Mouse (Mus musculus) brain, adult 2 months (tissue): Measurements from ENCODE around the gene Dnm1.

Source experiments
- DNase-seq: peaks from one replicate; pipeline ENCODE4 v3.0.0; 2011; ENCODE audit warnings: low read depth, low spot score

Dnm1 gene

DNA sequence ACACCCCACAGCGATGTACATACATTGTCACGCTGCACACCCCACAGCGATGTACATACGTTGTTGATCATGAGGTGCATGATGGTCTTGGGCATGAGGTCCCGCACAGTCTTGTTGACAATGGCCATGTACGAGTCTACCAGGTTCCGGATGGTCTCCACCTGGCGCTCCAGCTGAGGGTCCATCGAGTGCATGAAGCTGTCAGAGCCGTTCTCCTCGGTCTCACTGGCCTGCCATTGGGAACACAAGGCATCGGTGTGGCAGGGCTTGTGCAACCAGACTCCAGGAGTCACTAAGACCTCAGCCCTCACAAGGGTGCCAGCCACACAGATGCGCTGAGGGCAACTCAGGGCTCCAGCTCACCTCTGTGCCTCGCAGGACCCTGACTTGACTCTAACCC lies 38.3 kb downstream of the Dnm1 start:
- DNase-seq = no peak

DNA sequence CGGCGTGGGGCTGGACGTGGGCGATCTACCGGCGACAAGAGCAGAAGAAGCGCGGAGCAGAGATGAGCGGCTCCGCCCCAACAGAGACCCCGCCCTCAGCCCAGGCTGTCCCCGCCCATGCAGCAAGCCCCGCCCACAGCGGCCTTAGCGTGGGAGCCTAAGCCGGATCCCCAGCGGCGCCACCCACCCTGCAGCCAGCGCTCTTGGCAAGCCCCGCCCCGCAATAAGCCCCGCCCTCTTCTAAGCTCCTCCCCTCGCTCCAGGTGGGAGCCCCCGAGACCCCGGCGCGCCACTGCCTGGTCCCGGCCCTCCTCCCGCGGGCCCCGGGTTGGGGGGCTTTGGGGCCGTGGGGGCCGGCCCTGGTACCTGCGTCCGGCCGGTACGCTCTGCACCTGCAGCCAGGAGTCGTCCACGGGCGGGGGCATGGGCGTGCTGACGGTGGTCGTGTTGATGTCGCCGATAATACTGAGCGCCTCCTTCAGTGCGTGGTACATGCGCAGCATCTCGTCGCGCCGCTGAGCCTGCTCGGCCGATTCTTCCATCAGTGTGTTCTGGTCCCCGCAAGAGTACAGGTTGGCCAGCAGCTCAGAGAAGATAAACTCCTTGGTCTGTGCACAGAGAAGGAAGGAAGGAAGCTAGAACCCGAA lies 40.7 kb downstream of the Dnm1 start:
- DNase-seq = peak; percentile 76

DNA sequence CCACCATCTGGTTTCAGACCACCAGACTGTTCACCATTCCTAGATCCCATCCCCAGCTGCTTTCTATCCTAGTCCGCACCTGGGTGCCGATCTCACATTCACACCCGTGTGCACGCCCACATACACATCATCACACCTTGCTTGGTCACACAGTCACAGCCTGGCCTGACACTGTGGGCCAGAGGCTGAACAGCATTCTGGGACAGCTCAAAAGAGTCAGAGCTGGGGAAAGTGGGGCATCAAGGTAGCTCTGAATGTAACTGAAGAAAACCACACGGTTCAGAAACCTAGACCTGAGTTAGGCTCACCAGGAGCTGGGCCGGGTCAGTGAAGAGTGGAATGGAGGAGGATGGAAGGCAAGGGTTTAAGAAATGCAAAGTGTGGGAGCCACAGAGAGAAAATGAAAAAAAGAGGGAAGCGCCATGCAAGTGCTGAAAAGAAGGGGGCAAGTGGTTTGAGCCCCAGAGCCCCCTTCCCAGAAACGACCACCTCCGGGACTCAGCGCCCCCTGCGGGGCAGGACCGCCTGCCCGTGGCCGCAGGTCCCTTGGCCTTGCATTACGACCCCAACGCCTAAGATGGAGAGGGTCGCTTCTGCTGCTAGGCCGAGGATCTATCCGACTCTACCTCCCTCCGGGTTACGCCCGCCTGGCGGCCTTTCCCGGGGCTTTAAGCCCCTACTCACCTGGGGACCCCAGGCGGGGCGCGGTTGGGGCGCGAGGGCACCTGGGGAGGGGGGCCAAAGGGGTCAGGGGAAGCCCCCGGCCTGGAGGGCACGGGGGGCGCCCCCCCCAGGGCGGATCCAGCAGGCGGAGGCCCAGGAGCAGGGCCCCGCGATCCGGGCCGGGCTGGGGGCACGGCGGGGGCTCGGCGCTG lies 41.5 kb downstream of the Dnm1 start:
- DNase-seq = no peak

DNA sequence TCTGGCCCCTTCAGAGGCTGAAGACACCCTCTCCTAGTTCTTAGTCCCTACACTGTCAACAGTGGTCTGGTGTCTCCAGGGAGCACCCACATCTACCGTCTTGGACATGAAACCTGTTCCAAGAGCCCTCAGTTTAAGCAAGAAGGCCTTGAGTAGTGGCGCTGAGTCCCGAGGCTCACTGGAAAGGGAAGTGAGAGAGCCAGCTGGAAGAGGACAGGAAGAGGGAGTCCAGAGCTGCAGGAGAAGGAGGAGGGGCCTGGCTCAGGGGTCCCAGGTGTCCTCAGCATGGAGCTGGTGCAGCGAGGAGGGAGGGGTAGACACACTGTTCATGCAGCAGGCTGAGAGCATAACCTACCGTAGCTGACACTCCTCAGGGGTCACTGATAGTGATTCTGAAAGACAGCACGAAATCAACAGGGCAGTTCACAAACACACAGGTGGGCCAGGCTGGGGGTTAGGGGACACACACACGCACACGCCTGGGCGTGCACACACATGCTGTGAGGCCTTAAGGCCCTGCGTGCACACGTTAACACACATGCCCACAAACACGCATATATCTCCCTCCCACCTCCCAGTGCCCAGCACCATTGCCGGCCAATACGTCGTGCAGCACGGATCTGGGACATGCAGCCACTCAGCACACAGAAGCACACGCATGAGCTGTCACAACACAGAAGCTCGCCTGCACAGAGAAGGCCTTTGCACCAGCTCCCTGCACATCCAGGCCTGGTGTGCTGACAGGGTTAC lies 42.9 kb downstream of the Dnm1 start:
- DNase-seq = no peak

DNA sequence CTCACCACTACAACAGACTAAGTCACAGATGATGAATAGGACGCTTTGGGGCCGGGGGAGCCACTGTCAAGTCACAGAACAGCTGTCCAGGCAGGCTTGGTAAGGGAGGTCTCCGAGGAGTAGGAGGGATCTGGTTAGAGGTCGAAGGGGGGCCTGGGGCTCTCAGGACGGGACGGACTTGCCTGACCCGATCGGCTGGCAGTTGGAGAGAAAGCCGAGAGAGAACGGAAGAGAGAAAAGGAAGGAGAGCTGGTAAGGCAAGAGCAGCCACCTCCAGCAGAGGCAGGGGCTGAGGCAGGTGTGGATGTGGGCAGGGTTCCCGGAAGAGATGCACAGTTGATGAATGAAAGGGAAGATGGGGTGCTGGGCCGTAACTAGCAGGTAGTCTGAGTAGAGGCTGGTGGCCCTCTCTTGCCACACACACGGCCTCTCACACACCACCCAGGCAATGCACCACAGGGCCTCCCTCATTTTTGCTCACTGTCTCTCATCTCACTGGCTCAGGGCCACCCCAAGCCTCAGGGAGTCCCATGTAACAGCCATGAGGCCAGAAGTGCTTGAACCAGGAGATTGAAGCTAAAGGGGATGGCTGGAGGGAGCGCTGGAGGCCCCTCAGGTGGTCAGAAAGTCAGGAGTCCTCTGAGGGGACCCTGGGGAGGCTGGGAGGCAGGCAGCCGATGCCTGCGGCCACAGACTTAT lies 44.1 kb downstream of the Dnm1 start:
- no peak for DNase-seq

DNA sequence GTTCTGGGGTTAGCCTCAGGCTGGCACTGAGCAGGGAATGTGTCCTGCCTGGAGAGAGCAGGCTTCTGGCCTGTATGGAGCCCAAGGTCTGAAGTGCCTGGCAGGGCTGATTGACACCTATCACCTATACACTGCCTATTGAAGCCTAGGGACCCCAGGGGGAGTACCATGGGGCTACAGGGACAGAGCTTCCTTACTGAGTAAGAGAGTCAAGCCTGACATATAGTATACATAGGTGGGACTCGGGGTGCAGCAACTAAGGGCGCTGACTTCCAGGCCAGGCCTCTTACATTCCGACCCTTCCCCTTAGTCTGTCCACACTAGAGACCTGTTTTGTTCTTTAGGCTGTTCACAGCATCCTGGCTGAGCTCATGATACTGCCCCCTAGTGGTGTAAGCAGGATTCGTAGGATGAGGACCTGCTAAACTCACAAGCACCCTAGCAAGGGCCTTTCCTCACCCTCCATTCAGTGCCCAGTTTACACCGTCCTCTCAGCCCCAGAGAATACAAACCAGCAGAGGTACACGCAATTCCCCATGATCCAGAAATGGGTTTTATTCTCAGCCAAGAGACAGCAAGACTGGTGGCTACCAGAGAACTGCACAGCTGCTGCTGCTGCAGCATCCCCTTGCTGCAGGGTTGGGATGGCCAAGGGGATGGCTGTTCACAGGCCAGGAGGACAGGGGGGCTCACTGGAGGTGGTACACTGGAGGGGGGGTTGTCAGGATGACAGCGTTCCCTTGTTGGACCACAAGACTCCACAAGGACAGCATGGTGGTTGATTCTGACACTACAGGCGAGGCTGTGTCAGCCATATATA lies 45.0 kb downstream of the Dnm1 start:
- DNase-seq = peak; percentile 91

DNA sequence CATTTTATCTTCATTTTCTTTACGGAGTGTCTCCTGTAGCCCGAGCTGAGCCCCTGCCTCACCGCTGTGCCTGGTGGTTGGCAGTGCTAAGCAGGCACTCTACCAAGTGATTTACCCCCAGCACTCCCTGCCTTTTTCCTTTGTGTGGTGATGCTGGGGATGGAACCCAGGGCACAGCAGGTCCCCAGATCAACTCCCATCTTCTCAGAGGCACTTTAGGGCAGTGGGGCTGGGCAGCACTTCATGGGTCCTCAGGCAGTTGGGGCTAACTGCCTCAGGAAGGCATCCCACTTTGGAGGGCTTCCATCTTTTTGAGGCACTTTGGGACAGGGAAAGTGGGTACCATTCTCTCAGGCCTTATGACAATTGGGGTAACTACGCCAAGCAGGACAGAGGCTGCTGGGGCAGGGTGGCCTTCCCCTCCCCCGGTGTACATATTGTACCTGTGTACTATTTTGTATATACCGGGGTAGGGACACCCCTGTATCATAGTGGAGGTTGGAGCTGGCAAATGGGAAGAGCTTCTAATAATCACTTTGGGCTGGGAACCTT lies 45.8 kb downstream of the Dnm1 start:
- no peak for DNase-seq

DNA sequence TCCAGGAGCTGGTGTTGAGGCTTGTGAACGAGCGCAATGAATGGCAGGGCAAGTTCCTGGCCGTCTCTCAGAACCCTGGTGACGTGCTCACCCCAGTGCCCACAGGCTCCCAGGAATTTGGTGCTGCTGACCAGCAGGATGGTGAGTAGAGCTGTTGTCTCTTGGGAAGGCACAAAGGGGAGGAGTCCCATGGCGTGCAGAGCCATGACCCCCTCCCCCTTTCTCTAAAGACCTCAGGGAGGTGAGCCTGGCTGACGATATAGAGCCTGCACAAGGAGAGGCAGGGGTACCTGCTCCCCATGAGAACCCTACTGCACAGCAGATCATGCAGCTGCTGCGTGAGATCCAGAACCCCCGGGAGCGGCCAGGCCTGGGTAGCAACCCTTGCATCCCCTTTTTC lies 47.0 kb downstream of the Dnm1 start:
- no peak for DNase-seq

DNA sequence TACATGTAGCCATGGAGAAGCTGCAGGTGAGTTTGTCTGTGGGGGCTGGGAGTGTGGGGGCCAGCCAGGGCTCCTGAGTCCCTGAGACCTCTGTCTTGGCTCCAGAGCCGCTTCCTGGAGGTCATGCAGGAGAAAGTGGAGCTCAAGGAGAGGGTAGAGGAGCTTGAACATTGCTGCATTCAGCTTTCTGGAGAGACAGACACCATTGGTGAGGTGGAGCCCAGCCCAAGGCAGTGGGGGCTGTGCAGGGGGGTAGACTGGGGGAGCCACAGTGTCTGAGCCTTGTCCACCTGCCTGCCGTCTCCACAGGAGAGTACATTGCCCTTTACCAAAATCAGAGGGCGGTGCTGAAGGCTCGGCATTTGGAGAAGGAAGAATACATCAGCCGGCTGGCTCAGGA lies 47.5 kb downstream of the Dnm1 start:
- DNase-seq = no peak

DNA sequence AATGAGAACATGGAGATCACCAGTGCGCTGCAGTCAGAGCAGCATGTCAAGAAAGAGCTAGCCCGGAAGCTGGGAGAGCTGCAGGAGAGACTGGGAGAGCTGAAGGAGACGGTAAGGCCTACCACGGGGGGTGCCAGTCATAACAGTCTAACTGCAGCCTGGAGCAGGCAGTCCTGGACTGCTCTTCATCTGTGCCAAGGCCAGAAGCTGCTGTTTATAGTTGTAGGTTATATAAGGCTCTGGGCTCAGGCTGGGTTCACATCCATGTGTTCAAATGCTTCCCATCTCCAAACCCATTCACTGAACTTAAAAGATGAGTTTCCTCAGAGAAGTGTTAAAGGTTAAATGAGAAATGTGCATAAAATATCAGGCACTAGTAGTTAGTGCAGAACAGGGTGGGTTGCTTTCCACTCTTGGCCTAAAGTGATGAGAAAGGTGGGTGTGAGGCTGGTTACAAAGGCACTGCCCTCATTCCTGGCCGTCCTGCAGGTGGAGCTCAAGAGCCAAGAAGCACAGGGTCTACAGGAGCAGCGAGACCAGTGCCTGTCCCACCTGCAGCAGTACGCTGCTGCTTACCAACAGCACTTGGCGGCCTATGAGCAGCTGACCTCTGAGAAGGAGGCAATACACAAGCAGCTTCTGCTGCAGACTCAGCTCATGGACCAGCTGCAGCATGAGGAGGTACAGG lies 48.8 kb downstream of the Dnm1 start:
- peak; percentile 88 for DNase-seq

DNA sequence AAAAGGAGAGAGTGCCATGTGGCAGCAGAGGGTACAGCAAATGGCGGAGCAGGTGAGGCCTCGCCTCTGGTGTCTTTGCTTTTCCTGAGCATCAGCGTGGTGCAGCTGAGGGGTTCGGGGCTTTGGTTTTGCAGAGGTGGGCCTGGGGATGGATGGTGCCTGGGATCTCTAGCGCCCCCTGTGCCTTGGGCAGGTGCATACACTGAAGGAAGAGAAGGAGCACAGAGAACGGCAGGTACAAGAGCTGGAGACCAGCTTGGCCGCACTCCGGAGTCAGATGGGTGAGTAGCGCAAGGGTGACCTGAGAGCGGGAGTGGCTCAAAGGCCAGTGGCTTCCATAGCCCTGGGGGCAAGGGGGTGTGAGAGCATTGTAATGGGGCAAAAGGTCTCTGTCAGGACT lies 50.2 kb downstream of the Dnm1 start:
- DNase-seq = no peak

DNA sequence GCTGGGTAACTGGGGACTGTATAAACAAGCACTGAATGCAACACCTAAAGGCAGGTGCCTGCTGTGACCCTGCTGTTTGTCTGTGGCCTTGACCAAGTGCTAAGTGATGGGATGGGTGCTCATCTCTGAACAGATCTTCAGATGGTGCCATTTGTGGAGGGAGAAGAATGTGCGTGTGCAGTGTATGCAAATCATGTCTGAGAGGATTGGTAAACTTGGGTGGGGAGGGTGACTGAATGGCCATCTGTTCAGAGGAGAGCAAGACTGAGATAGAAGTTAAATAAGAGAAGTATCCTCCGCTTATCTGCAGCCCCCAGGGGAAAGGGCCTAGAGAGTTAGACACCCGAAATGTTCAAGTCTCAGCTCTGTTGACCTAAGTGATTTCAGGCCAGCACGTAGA lies 53.7 kb downstream of the Dnm1 start:
- DNase-seq = peak; percentile 55

DNA sequence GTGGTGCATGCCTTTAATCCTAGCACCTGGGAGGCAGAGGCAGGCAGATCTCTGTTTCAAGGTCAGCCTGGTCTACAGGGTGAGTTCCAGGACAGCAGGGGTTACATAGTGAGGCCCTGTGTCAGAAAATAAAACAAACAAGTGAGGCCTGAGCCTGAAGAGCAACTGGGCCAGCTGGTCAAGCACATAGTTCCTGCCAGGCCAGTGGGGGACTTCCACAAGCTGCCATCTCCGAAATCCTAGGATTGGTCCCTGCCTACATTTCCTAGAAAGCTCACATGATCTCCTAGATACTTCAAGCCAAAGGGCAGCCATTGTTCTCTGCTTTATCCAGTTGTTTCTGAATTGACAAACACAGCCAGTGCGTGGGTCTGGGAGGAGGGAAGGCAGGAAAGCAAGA lies 57.3 kb downstream of the Dnm1 start:
- peak; percentile 53 for DNase-seq

DNA sequence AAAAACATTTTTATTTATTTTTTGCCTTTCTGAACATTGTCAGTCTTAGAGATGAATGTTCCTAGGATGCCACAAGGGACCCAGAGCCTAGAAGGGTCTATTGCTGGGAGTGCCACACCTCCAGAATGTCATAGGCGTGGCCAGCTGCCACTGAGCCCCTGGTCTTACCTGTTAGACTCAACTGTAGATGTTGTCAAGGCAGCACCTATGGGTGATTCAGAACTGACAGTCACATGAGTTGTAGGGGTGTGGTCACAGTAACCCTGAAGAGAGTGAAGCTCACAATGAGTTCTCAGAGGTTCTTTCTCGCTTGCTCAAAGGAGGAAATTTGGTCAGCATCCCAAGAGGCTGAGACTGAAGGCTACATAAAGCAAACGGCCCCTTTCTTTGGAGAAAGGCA lies 57.9 kb downstream of the Dnm1 start:
- DNase-seq = no peak

DNA sequence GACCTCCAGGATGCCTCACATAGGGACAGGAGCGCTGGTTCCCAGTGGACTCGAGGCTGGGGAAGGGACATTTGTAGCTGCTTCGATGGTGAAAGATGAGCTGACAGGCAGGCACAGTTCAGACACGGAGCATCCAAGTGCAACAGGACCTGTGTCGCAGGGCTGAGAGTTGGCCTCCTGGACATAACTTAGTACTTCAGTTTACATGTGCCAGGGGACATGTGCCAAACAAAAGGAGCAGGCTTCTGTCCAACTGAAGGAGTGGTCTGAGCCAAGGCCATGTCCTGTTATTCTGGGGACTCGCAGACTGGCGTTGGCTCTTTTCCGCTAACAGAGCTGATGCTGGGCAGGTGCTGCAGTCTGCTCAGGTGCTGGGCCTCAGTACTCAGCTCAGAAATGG lies 58.8 kb downstream of the Dnm1 start:
- DNase-seq = peak; percentile 78

DNA sequence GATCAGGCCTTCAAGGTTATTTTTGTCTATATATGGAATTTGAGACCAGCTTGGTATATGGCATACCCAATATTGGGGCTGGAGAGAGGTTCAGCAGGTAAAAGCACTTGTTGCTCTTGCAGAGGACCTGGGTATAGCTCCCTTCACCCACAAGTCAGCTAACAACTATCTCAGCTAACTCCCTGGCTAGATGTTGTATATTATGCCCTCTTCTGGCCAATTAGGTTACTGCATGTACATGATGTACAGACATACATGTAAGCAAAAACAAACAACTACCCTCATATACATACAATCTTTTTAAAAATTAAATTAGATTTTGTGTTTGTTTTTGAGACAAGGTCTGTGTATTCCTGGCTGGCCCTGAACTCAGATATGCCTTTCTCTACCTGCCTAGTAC lies 63.6 kb downstream of the Dnm1 start:
- peak; percentile 69 for DNase-seq

DNA sequence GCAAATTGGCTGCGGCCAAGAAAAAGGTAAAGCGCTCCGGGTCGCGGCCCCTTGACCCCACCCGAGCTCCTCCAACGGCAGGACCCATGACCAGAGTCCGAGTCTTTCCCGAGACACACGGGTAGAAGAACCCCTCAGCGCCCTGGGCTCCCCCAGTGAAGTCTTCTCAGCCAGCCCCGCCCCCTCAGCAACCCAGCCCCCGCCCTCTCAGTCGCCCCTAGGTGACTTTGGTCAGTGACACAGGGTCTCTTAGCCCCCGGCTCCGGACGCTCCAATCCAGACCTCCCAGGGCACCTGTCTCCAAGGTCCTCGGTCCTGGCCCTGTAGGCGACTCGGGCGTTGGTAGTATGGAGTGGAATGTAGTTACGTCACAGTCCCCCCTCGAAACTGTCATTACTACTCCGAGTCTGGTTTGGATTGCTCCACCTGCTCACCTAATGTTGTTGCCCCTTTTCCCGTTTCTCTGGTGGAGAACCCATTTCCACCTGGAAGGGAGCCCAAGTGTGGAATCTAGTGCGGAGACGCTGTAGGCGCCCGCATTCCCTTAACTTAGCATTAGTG lies 64.7 kb downstream of the Dnm1 start:
- DNase-seq = peak; percentile 29

DNA sequence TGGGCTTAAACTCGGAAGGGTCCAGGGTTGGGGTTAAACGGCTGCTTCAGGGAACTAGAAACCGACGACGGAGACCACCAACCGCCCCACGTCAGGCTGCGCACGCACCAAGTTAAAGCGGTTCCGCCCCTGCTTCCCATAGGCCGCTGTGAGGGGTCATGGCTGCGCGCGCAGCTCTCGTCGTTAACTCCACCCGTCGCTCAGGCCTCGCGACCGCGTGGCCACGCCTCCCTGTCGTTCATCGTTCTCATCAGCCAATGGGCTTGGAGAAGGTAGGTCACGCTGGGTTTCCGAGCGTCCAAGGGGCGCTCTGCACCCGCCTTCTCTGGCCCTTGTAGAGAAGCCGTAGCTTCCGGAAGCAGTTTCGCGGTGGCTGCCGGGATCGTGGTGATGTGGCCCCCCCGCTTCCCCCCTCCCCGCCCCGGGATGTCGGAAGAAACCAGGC lies 65.2 kb downstream of the Dnm1 start, which contains the start of gene Swi5:
Gene Swi5, minus strand, starts transcription at position 153 of the 445 bp plus-strand sequence.
- DNase-seq = peak; percentile 100

DNA sequence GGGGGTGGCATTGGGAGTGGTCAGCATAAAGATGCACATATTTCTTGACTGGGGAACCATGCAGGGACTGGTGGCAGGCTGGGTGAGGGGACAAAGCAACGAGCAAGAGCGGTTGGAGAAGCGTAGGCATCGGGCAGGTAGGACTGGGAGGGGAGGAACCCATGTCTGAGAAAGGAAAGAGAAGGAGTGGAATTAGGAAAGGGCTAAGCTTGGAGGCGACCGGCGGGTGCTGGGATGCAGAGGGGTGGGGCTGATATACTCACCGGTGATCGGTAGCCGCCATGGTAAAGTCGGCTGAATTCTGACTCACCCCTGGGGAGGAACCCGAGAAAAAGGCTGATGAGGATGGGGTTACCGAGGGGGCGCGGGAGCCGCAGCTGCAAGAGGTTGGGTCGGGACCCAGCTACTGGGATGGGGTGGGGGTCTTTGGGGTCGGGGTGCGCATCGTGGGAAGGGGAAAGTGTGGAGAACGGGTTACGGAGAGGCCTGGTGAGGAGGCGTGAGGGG lies 65.8 kb downstream of the Dnm1 start, which contains the start of gene Golga2:
Gene Golga2, plus strand, starts transcription at position 51 of the 507 bp plus-strand sequence.
- DNase-seq = no peak
